Mouse (Mus musculus): Measurements from ENCODE around the gene Twf2. TPM values are rescaled to one million over a fixed set of nuclear protein-coding genes. Genes with fewer than 3 reads are reported as not detected.

Twf2 gene
- polyA plus RNA-seq, 1 experiment from 2014 or later: 59.5 TPM

DNA sequence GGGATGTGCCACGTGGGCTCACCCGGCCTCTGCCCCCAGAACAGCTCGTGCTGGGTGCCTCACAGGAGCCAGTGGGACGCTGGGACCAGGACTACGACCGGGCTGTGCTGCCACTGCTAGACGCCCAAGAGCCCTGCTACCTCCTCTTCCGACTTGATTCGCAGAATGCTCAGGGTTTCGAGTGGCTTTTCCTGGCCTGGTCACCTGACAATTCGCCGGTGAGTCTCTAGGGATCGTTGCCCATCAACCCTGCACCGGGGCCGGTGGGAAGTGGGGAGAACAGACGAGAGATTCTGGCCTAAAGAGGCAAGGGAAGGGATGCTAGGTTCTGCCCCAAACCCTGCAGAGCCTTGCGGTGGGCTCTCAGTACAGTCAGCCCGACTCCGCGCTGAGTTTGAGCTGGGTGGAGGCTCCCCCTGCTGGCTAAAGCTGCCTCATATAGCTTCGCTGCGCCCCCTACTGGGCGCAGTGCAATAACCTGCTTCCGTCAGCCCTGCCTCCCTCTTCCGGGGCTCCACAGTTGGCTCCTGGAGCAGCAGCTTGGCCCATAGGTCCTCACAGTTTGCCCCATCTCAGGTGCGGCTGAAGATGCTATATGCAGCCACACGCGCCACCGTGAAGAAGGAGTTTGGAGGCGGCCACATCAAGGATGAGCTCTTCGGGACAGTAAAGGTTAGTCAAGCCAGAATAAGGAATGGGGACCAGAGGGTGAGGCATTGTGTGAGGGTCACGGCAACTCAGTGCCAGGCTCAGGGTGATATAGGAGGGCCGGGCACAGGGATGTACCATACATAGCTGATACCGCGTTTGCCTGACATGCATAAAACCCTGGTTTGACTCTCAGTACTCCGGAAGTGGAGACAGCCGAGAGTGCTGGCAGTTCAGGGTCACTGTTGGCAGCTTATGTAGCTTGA lies 9.0 kb downstream of the Twf2 start:
- Histone ChIP-seq H3K9ac (ENCODE audit: low read length) (peak overlapping the region; percentile 20), H3K4me3 (ENCODE audit: low read depth, low read length) (no peak overlapping the region), H3K4me1 (replicated peaks; ENCODE audit: control insufficient read depth, insufficient read depth, low read length) (no peaks in the 10 kb centered on the region; the same call in 1 of the 2 replicates), H3K9me3 (ENCODE audit: control insufficient read depth, low read length) (no peaks in the 10 kb centered on the region), H3K27ac (ENCODE audit: low read depth) (no peak overlapping the region), H3K27me3 (replicated peaks; ENCODE audit: control insufficient read depth, insufficient read depth, low read length) (no peaks in the 10 kb centered on the region), H3K4me2 (ENCODE audit: low read length) (peak overlapping the region; percentile 31), H3K36me3 (ENCODE audit: control insufficient read depth, insufficient read depth, low read length) (peaks cover 58% of the 10 kb centered on the region)
- peak; percentile 98 for DNase-seq (ENCODE audit: low spot score)
- peak; percentile 79 for ATAC-seq (replicated peaks; ENCODE audit: low FRiP score, low TSS enrichment, low read depth)
- WGBS: 23% methylated on average over 37 of the region's 37 CpGs

DNA sequence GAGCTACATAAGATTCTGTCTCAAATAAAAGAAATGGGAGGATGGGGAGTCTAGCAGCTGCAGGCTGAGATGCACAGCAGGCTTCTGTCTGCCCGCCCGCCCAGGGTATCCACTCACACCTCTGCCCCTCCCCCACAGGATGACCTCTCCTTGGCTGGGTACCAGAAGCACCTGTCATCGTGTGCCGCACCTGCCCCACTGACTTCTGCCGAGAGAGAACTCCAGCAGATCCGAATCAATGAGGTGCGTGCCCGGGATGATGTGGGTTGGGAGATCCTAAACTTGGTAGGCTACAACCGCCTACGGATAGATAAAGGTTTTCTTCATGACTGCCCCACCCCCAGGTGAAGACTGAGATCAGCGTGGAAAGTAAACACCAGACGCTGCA lies 9.7 kb downstream of the Twf2 start:
- Histone ChIP-seq H3K4me1 (replicated peaks; ENCODE audit: control insufficient read depth, insufficient read depth, low read length) (no peaks in the 10 kb centered on the region; the same call in 1 of the 2 replicates), H3K27ac (ENCODE audit: low read depth) (no peak overlapping the region), H3K4me3 (ENCODE audit: low read depth, low read length) (no peak overlapping the region), H3K36me3 (ENCODE audit: control insufficient read depth, insufficient read depth, low read length) (peaks cover 57% of the 10 kb centered on the region), H3K9me3 (ENCODE audit: control insufficient read depth, low read length) (no peaks in the 10 kb centered on the region), H3K27me3 (replicated peaks; ENCODE audit: control insufficient read depth, insufficient read depth, low read length) (no peaks in the 10 kb centered on the region), H3K9ac (ENCODE audit: low read length) (no peak overlapping the region), H3K4me2 (ENCODE audit: low read length) (no peak overlapping the region)
- DNase-seq (ENCODE audit: low spot score) (no peak), ATAC-seq (replicated peaks; ENCODE audit: low FRiP score, low TSS enrichment, low read depth) (0 out of 2 replicates have a peak, but pooled peaks have one; percentile 16)
- WGBS: 70% methylated on average over 12 of the region's 12 CpGs

DNA sequence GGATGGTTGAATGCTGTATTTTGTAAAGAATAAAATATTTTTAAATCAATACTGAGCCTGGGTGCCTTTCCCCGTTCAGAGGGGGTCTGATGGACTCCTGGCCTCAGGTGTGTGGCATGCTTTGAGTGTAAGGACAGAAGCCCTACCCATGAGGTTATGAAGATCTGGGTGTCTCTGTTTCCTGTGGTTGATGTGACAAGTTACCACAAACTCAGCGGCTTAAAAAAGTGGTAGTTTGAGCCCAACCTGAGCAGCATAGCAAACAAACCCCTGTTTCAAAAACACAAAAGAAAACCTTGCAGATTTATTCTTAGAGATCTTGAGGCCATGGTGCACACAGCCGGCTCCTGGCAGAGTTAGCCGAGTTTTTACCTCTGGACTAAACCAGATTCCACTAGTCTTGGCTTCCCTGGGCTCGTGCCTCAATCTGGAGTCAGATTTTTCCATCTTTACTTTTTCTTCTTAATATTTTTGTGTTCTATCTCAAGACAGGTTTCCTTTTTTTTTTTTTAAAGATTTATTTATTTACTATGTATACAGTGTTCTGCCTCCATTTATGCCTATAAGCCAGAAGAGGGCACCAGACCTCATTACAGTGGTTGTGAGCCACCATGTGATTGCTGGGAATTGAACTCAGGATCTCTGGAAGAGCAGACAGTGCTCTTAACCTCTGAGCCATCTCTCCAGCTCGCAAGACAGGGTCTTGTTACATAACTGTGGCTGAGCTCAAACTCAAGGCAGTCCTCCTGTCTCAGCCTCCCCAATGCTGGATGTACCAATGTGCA lies 12.6 kb downstream of the Twf2 start:
- Histone ChIP-seq H3K27ac (ENCODE audit: low read depth) (no peak overlapping the region), H3K27me3 (replicated peaks; ENCODE audit: control insufficient read depth, insufficient read depth, low read length) (no peaks in the 10 kb centered on the region), H3K36me3 (ENCODE audit: control insufficient read depth, insufficient read depth, low read length) (peaks cover 37% of the 10 kb centered on the region), H3K4me2 (ENCODE audit: low read length) (no peak overlapping the region), H3K9me3 (ENCODE audit: control insufficient read depth, low read length) (no peaks in the 10 kb centered on the region), H3K9ac (ENCODE audit: low read length) (no peak overlapping the region), H3K4me1 (replicated peaks; ENCODE audit: control insufficient read depth, insufficient read depth, low read length) (no peaks in the 10 kb centered on the region; the same call in 1 of the 2 replicates), H3K4me3 (ENCODE audit: low read depth, low read length) (no peak overlapping the region)
- DNase-seq (ENCODE audit: low spot score): no peak
- WGBS: 83% methylated on average over 6 of the region's 6 CpGs
- no peak for ATAC-seq (replicated peaks; ENCODE audit: low FRiP score, low TSS enrichment, low read depth)

DNA sequence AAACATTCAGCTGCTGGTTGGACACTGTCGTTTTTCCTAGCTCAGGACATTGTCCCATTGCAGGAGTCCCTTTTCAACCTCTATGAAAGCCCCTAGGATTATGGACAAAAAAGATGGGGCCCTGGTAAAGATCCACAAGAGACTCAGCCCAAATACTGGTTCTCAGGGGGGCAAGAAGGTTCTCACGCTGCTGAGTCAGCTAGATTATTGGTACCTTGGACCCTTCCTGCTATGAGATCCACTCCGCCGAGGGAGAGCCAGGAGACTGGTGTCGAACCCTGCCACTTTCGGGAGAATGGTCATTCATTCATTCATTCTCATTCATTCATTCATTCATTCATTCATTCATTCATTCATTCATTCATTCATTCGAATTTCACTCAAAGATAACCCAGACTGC lies 14.1 kb downstream of the Twf2 start:
- no peak overlapping the region for H3K4me2 ChIP-seq (ENCODE audit: low read length)
- H3K36me3 ChIP-seq (ENCODE audit: control insufficient read depth, insufficient read depth, low read length): peaks cover 37% of the 10 kb centered on the region
- DNase-seq (ENCODE audit: low spot score) (no peak), ATAC-seq (replicated peaks; ENCODE audit: low FRiP score, low TSS enrichment, low read depth) (no peak)
- H3K4me1 ChIP-seq (replicated peaks; ENCODE audit: control insufficient read depth, insufficient read depth, low read length): no peaks in the 10 kb centered on the region; the same call in 1 of the 2 replicates
- no peak overlapping the region for H3K9ac ChIP-seq (ENCODE audit: low read length)
- H3K4me3 ChIP-seq (ENCODE audit: low read depth, low read length): no peak overlapping the region
- H3K27ac ChIP-seq (ENCODE audit: low read depth): no peak overlapping the region
- H3K27me3 ChIP-seq (replicated peaks; ENCODE audit: control insufficient read depth, insufficient read depth, low read length): no peaks in the 10 kb centered on the region
- H3K9me3 ChIP-seq (ENCODE audit: control insufficient read depth, low read length): no peaks in the 10 kb centered on the region
- WGBS: 89% methylated on average over 7 of the region's 7 CpGs

DNA sequence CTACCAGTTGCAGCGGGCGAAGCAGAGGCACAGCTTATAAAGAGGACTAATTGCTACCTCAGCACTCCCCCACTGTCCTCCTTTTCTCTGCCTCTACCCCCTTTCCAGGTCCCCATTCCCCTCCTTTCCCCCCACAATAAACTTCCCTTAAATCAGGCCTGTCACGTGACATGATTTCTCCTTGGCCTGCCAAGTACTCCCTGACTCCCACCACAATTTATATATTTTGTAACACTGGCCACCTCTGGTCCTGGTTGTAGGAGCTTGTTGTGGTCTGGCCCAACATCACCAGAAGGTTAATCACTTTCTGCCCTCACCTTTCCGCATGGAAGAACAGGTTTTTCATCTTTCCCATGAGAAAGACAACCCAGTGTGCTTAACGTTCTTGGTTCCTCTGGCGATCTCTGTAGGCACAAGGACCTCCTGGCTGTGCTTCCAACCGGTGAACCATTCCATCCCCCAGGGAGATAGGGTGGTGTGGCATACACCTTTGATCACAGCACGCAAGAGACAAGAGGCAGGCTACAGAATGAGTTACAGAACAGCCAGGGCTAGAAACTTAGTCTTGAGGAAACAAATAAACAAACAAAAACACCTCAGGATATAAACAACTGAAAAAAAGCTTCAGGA lies 18.1 kb downstream of the Twf2 start:
- H3K4me3 ChIP-seq (ENCODE audit: low read depth, low read length): no peak overlapping the region
- no peak for DNase-seq (ENCODE audit: low spot score)
- peaks cover 5% of the 10 kb centered on the region; the same call in 1 of the 2 replicates for H3K4me1 ChIP-seq (replicated peaks; ENCODE audit: control insufficient read depth, insufficient read depth, low read length)
- H3K27me3 ChIP-seq (replicated peaks; ENCODE audit: control insufficient read depth, insufficient read depth, low read length): peaks cover 6% of the 10 kb centered on the region; the same call in 1 of the 2 replicates
- no peak overlapping the region for H3K4me2 ChIP-seq (ENCODE audit: low read length)
- no peak overlapping the region for H3K9ac ChIP-seq (ENCODE audit: low read length)
- ATAC-seq (replicated peaks; ENCODE audit: low FRiP score, low TSS enrichment, low read depth): no peak
- H3K27ac ChIP-seq (ENCODE audit: low read depth): no peak overlapping the region
- H3K9me3 ChIP-seq (ENCODE audit: control insufficient read depth, low read length): no peaks in the 10 kb centered on the region
- WGBS: 59% methylated on average over 8 of the region's 8 CpGs
- H3K36me3 ChIP-seq (ENCODE audit: control insufficient read depth, insufficient read depth, low read length): peaks cover 5% of the 10 kb centered on the region; the same call in 1 of the 2 replicates

DNA sequence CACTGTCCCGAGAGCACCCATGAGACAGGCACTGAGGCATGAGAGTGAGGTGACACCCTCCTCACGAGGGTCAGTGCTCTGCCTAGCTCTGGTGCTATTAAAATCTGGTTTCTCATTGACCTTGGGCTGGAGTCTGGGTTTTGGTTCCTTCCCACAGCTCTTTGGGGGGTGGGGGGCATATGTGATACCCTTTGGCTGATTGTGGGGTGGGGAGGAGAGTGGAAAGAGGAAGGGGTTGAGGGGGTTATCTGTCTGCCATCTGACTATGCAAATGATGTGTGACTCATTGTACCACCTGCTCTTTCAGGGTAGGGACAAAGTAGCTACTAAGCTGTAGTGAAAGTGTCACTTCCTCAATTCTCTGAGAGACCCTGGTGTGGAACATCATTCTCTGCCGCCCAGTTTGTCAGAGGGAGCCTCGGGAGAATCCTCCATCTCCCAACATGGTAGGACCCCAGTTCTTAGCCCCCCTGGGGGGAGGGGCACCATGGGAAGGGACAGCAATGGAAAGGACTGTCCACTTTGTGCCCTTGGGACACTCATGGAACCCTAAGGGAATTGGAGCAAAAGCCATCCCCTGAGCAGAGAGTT lies 19.4 kb downstream of the Twf2 start, which contains the start of gene Tlr9:
Gene Tlr9, plus strand, starts transcription at position 338 of the 591 bp plus-strand sequence.
- Histone ChIP-seq H3K9ac (ENCODE audit: low read length) (no peak within 1 kb of the TSS), H3K4me2 (ENCODE audit: low read length) (no peak within 1 kb of the TSS), H3K36me3 (ENCODE audit: control insufficient read depth, insufficient read depth, low read length) (no peaks in the 10 kb centered on the region), H3K9me3 (ENCODE audit: control insufficient read depth, low read length) (no peaks in the 10 kb centered on the region), H3K4me1 (replicated peaks; ENCODE audit: control insufficient read depth, insufficient read depth, low read length) (peaks cover 12% of the 10 kb centered on the region), H3K4me3 (ENCODE audit: low read depth, low read length) (no peak within 1 kb of the TSS), H3K27me3 (replicated peaks; ENCODE audit: control insufficient read depth, insufficient read depth, low read length) (peaks cover 6% of the 10 kb centered on the region; the same call in 1 of the 2 replicates), H3K27ac (ENCODE audit: low read depth) (no peak within 1 kb of the TSS)
- WGBS: 73% methylated on average over 4 of the region's 4 CpGs
- DNase-seq (ENCODE audit: low spot score) (no peak), ATAC-seq (replicated peaks; ENCODE audit: low FRiP score, low TSS enrichment, low read depth) (no peak)

DNA sequence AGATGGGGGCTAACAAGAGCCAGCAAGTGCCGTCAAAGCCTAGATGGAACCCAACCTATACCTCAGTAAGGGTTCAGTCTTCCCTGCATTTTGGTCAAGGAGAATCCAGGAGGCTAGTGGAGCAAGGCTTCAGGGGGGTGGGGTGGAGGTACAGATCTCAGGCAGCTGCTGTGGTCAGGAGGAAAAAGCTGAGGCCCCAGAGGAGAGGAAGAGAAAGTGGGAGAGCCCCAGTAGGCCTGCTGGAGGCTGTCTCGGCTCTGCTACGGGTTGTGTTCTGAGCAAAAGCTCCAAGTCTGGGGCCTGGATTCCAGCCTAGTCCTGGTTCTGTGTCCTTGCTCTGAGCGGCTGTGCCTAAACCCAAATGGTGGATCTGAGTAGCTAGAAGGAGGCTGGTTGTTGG lies 20.1 kb downstream of the Twf2 start:
- no peak overlapping the region for H3K27ac ChIP-seq (ENCODE audit: low read depth)
- DNase-seq (ENCODE audit: low spot score) (no peak), ATAC-seq (replicated peaks; ENCODE audit: low FRiP score, low TSS enrichment, low read depth) (no peak)
- H3K36me3 ChIP-seq (ENCODE audit: control insufficient read depth, insufficient read depth, low read length): no peaks in the 10 kb centered on the region
- peaks cover 6% of the 10 kb centered on the region; the same call in 1 of the 2 replicates for H3K27me3 ChIP-seq (replicated peaks; ENCODE audit: control insufficient read depth, insufficient read depth, low read length)
- no peak overlapping the region for H3K4me2 ChIP-seq (ENCODE audit: low read length)
- WGBS: 84% methylated on average over 4 of the region's 4 CpGs
- peaks cover 12% of the 10 kb centered on the region for H3K4me1 ChIP-seq (replicated peaks; ENCODE audit: control insufficient read depth, insufficient read depth, low read length)
- H3K9ac ChIP-seq (ENCODE audit: low read length): no peak overlapping the region
- H3K9me3 ChIP-seq (ENCODE audit: control insufficient read depth, low read length): no peaks in the 10 kb centered on the region
- H3K4me3 ChIP-seq (ENCODE audit: low read depth, low read length): no peak overlapping the region
